8 mouse cellular contexts compared by ENCODE assay signal in genomic region chr5:124176726-124177132, GRCm38 (mm10).
A peak's percentile ranks its signal among the peaks of the same experiment; 100 is the strongest.
DNase-seq lines count a peak whose midpoint lies in the region; ATAC-seq and TF ChIP-seq lines count a peak whose summit lies in the region.

No protein-coding gene starts in this region.

- TF ChIP-seq POLR2A in limb, embryonic 14.5 days (IDR thresholded peaks at IDR 0.05; ENCODE audit: borderline replicate concordance, extremely low read depth, insufficient read depth, insufficient read length): no peak

- ATAC-seq in cerebellum, adult (ENCODE audit: insufficient number of reproducible peaks, low FRiP score, low TSS enrichment): no peak
- ATAC-seq in limb, embryonic 14.5 days (ENCODE audit: low FRiP score, low read depth): no peak
- no peak for ATAC-seq in megakaryocyte progenitor cell, adult 5-6 weeks (replicated peaks; ENCODE audit: poor library complexity)

- no peaks in the 10 kb centered on the region for H3K27me3 ChIP-seq in limb, embryonic 14.5 days (ENCODE audit: control insufficient read depth, insufficient read depth, low read length)

- WGBS in limb, embryonic 14.5 days: 24% methylated on average over 7 of the region's 7 CpGs

- H3K9ac ChIP-seq in limb, embryonic 14.5 days (ENCODE audit: low read depth, low read length, severe bottlenecking): no peak overlapping the region

- peak; percentile 33 for DNase-seq in cerebellum, adult 11-12 months
- peak; percentile 59 to 70 for DNase-seq in right cerebral cortex, postnatal 10 days (ENCODE audit: low spot score in 2 of 2)
- no peak for DNase-seq in right cerebral cortex, adult 2 months (ENCODE audit: low spot score in 2 of 2)
- peak; percentile 27 for DNase-seq in limb, embryonic 14.5 days (ENCODE audit: low spot score)
- DNase-seq in yolk sac, embryonic 10.5 days (ENCODE audit: low spot score): no peak
- DNase-seq in ovary, adult 18-20 months (ENCODE audit: low spot score): no peak

- no peak overlapping the region for H3K27ac ChIP-seq in limb, embryonic 14.5 days (replicated peaks; ENCODE audit: low read depth, low read length)

- no peak overlapping the region for H3K4me2 ChIP-seq in limb, embryonic 14.5 days (replicated peaks; ENCODE audit: low read depth, low read length, severe bottlenecking)

- peaks cover 6% of the 10 kb centered on the region; the same call in 1 of the 2 replicates for H3K4me1 ChIP-seq in limb, embryonic 14.5 days (ENCODE audit: control insufficient read depth, insufficient read depth, low read length)

- no peaks in the 10 kb centered on the region for H3K36me3 ChIP-seq in limb, embryonic 14.5 days (ENCODE audit: control insufficient read depth, insufficient read depth, low read length)

- H3K4me3 ChIP-seq in limb, embryonic 14.5 days (replicated peaks; ENCODE audit: low read length): no peak overlapping the region

- H3K9me3 ChIP-seq in limb, embryonic 14.5 days (ENCODE audit: control insufficient read depth, low read length): no peaks in the 10 kb centered on the region

Comparison
In these comparisons a context has a peak if more than half of its experiments do, and no peak if none do; other contexts are left out.
1. DNase-seq: peak in cerebellum, adult 11-12 months (single experiment), right cerebral cortex, postnatal 10 days (2 of 2) and limb, embryonic 14.5 days (single experiment); none in right cerebral cortex, adult 2 months (0 of 2), yolk sac, embryonic 10.5 days (single experiment) and ovary, adult 18-20 months (single experiment).